ENCODE assay signal across 25 mouse cellular contexts in genomic region chr3:153834071-153834470, GRCm38 (mm10). TPM values are rescaled to one million over a fixed set of nuclear protein-coding genes. Genes with fewer than 3 reads are reported as not detected.
DNase-seq lines count a peak whose midpoint lies in the region; ATAC-seq and TF ChIP-seq lines count a peak whose summit lies in the region.
"Had no signal": no experiment of that assay in that cellular context is flagged by ENCODE, and none has a peak within 500 bp of the region (broad histone marks: within the 10 kb centered on the region; RNA-seq: fewer than 3 reads in every experiment).

No protein-coding gene starts in this region.

- TF ChIP-seq EP300 in stomach, postnatal 0 days (optimal IDR thresholded peaks at IDR 0.05), result no peak

- H3K27ac ChIP-seq in heart, embryonic 12.5 days (ENCODE audit: poor library complexity, severe bottlenecking), result no peak overlapping the region
- no peak overlapping the region for H3K27ac ChIP-seq in liver, embryonic 11.5 days (ENCODE audit: low read depth, low read length)
- peak overlapping the region; percentile 55; the same call in 1 of the 2 replicates for H3K27ac ChIP-seq in liver, embryonic 13.5 days
- H3K27ac ChIP-seq in stomach, postnatal 0 days (replicated peaks), result no peak overlapping the region
- H3K27ac ChIP-seq: embryonic facial prominence, embryonic 10.5 days; embryonic facial prominence, embryonic 12.5 days; forebrain, embryonic 13.5 days had no signal

- H3K4me3 ChIP-seq in heart, embryonic 12.5 days, result no peak overlapping the region
- H3K4me3 ChIP-seq in liver, embryonic 11.5 days (ENCODE audit: low read depth, low read length), result no peak overlapping the region
- no peak overlapping the region for H3K4me3 ChIP-seq in liver, embryonic 13.5 days (replicated peaks)
- H3K4me3 ChIP-seq in stomach, postnatal 0 days (ENCODE audit: low read depth, low read length), result no peak overlapping the region
- H3K4me3 ChIP-seq: embryonic facial prominence, embryonic 10.5 days; embryonic facial prominence, embryonic 12.5 days; forebrain, embryonic 13.5 days had no signal

- H3K4me1 ChIP-seq in heart, embryonic 12.5 days (replicated peaks), result peaks cover 11% of the 10 kb centered on the region; the same call in 1 of the 2 replicates
- H3K4me1 ChIP-seq in liver, embryonic 11.5 days (replicated peaks; ENCODE audit: control insufficient read depth, insufficient read depth, low read length), result peaks cover 22% of the 10 kb centered on the region
- peaks cover 69% of the 10 kb centered on the region for H3K4me1 ChIP-seq in liver, embryonic 13.5 days (replicated peaks)
- H3K4me1 ChIP-seq in stomach, postnatal 0 days (replicated peaks; ENCODE audit: control insufficient read depth, insufficient read depth), result no peaks in the 10 kb centered on the region
- H3K4me1 ChIP-seq: forebrain, embryonic 13.5 days had no signal

- ATAC-seq in heart, embryonic 12.5 days (ENCODE audit: insufficient number of reproducible peaks, low FRiP score), result no peak
- no peak for ATAC-seq in liver, embryonic 11.5 days (replicated peaks; ENCODE audit: low FRiP score)
- no peak for ATAC-seq in liver, embryonic 13.5 days (ENCODE audit: low read depth)
- ATAC-seq in stomach, postnatal 0 days (ENCODE audit: low FRiP score, low TSS enrichment), result no peak
- ATAC-seq: activated CD4-positive, CD25-positive, alpha-beta regulatory T cell, adult 4 months; CD4-positive, CD25-positive, alpha-beta regulatory T cell, adult 4 months; forebrain, embryonic 13.5 days; Patski had no signal

- DNase-seq in heart, adult 11 months, result peak; percentile 71
- DNase-seq in liver, embryonic 11.5 days (ENCODE audit: low spot score), result peak; percentile 3
- no peak for DNase-seq in liver
- no peak for DNase-seq in liver, embryonic 13.5 days
- DNase-seq in stomach, postnatal 0 days (ENCODE audit: low spot score), result peak; percentile 3
- no peak for DNase-seq in urinary bladder, postnatal 14 days (ENCODE audit: low spot score)
- DNase-seq: adrenal gland, adult 8-10 months; adrenal gland, postnatal 14 days; adrenal gland, postnatal 36 days; B cell, adult 2 months; cerebellum, adult 11-12 months; cerebellum, adult 2 months; cerebellum, adult 9-10 months; cerebellum, postnatal 10 days; cerebellum, postnatal 25 days had no signal

- WGBS in heart, embryonic 12.5 days, result 89% methylated on average over 4 of the region's 4 CpGs
- 89% methylated on average over 4 of the region's 4 CpGs for WGBS in liver, embryonic 11.5 days
- WGBS in liver, embryonic 13.5 days (ENCODE audit: insufficient replicate concordance), result 76% methylated on average over 4 of the region's 4 CpGs
- 91% methylated on average over 4 of the region's 4 CpGs for WGBS in stomach, postnatal 0 days

- H3K4me2 ChIP-seq in heart, embryonic 12.5 days, result no peak overlapping the region
- no peak overlapping the region for H3K4me2 ChIP-seq in liver, embryonic 11.5 days
- H3K4me2 ChIP-seq in liver, embryonic 13.5 days, result no peak overlapping the region
- no peak overlapping the region for H3K4me2 ChIP-seq in stomach, postnatal 0 days (replicated peaks; ENCODE audit: low read depth)
- H3K4me2 ChIP-seq: embryonic facial prominence, embryonic 12.5 days; forebrain, embryonic 13.5 days had no signal

- no peak overlapping the region for H3K9ac ChIP-seq in heart, embryonic 12.5 days
- no peak overlapping the region for H3K9ac ChIP-seq in liver, embryonic 11.5 days (ENCODE audit: low read depth, low read length)
- H3K9ac ChIP-seq in liver, embryonic 13.5 days, result no peak overlapping the region
- no peak overlapping the region for H3K9ac ChIP-seq in stomach, postnatal 0 days (ENCODE audit: low read length)
- H3K9ac ChIP-seq: embryonic facial prominence, embryonic 12.5 days; forebrain, embryonic 13.5 days had no signal

- no peaks in the 10 kb centered on the region for H3K36me3 ChIP-seq in heart, embryonic 12.5 days
- H3K36me3 ChIP-seq in liver, embryonic 11.5 days (ENCODE audit: control insufficient read depth, insufficient read depth, low read length), result no peaks in the 10 kb centered on the region
- H3K36me3 ChIP-seq in liver, embryonic 13.5 days, result no peaks in the 10 kb centered on the region
- no peaks in the 10 kb centered on the region for H3K36me3 ChIP-seq in stomach, postnatal 0 days (ENCODE audit: control insufficient read depth, insufficient read depth, low read length)
- H3K36me3 ChIP-seq: embryonic facial prominence, embryonic 10.5 days; embryonic facial prominence, embryonic 12.5 days; G1E had no signal

- no peaks in the 10 kb centered on the region for H3K27me3 ChIP-seq in heart, embryonic 12.5 days (replicated peaks)
- no peaks in the 10 kb centered on the region for H3K27me3 ChIP-seq in liver, embryonic 11.5 days (replicated peaks; ENCODE audit: control insufficient read depth, insufficient read depth, low read length)
- no peaks in the 10 kb centered on the region for H3K27me3 ChIP-seq in liver, embryonic 13.5 days
- H3K27me3 ChIP-seq in stomach, postnatal 0 days (ENCODE audit: control insufficient read depth, insufficient read depth, low read length), result no peaks in the 10 kb centered on the region
- H3K27me3 ChIP-seq: CH12.LX; embryonic facial prominence, embryonic 12.5 days; forebrain, embryonic 13.5 days; Patski had no signal

- 0 out of 2 replicates have a peak, but pooled peaks cover 4% of the 10 kb centered on the region for H3K9me3 ChIP-seq in heart, embryonic 12.5 days (replicated peaks)
- H3K9me3 ChIP-seq in liver, embryonic 11.5 days (ENCODE audit: control insufficient read depth, low read length), result no peaks in the 10 kb centered on the region
- peaks cover 5% of the 10 kb centered on the region; the same call in 1 of the 2 replicates for H3K9me3 ChIP-seq in liver, embryonic 13.5 days (replicated peaks)
- H3K9me3 ChIP-seq in stomach, postnatal 0 days (ENCODE audit: control insufficient read depth, low read length), result no peaks in the 10 kb centered on the region
- H3K9me3 ChIP-seq: embryonic facial prominence, embryonic 10.5 days; embryonic facial prominence, embryonic 12.5 days; forebrain, embryonic 13.5 days had no signal

- no peak for TF ChIP-seq CTCF in stomach, postnatal 0 days (IDR thresholded peaks at IDR 0.05; ENCODE audit: low read depth)

RNA-seq across cellular contexts. Expression of gene Asb17, which starts 9.9 kb away (rescaled TPM):
- 0.32 and 0.70 TPM in 2 replicates for polyA plus RNA-seq in heart, embryonic 12.5 days (2016; fragmentation: Nextera tagmentation; extraction: Ambion mirVana)
- polyA plus RNA-seq in liver, embryonic 11.5 days (2014; fragmentation: Nextera tagmentation; extraction: Ambion mirVana), result 8.3 and 9.6 TPM in 2 replicates
- 6.4 TPM in 2 replicates for polyA plus RNA-seq in liver, embryonic 13.5 days (2015; fragmentation: Nextera tagmentation; extraction: Ambion mirVana)
- 0.08 and 0.12 TPM in 2 replicates for polyA plus RNA-seq in stomach, postnatal 0 days (2015; fragmentation: Nextera tagmentation; extraction: Ambion mirVana)
- polyA plus RNA-seq: CD4-positive, CD25-positive, alpha-beta regulatory T cell, adult 4 months; cerebellum, adult 2 months; cortical plate, adult 2 months; forebrain, embryonic 13.5 days had no signal

Comparison
In these comparisons a context has a peak if more than half of its experiments do, and no peak if none do; other contexts are left out.
1. DNase-seq: peak in heart, adult 11 months (single experiment), liver, embryonic 11.5 days (single experiment) and stomach, postnatal 0 days (single experiment); none in liver (single experiment), liver, embryonic 13.5 days (single experiment) and urinary bladder, postnatal 14 days (single experiment).